Mouse (Mus musculus): ENCODE measurements around the gene Pdcd1. TPM values are rescaled to one million over a fixed set of nuclear protein-coding genes. Genes with fewer than 3 reads are reported as not detected.

Pdcd1 gene
- polyA plus RNA-seq, 1 experiment, result 0.13 TPM

DNA sequence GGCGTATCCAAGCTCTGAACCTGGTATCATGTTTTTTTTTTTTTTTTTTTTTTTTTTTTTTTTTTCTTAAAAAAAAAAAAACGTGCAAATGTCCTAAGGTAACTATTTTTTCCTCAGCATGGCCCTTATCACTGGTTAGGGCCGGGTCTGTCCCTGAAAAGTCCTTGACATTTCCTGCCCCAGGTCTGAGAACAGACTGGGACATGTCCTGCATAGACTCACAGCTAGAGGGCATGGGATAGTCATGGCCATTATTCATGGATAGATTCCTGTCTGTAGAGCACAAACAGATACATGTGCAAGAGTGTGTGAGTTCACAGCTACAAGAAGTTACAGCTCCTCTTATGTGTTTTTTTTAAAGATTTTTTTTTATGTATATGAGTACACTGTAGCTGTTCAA is 63.6 kb downstream of the Pdcd1 start:
- no peak overlapping the region for H3K4me3 ChIP-seq (ENCODE audit: insufficient read depth, low read length)
- H3K27ac ChIP-seq (ENCODE audit: insufficient read depth, low read length), result no peak overlapping the region
- no peak for TF ChIP-seq CTCF (IDR thresholded peaks at IDR 0.05; ENCODE audit: extremely low read depth, insufficient read depth, low read length)
- TF ChIP-seq POLR2A (IDR thresholded peaks at IDR 0.05; ENCODE audit: extremely low read depth, insufficient read depth, low read length), result no peak
- no peaks in the 10 kb centered on the region for H3K4me1 ChIP-seq (ENCODE audit: control insufficient read depth, insufficient read depth, low read length)

Other genes starting within 250 kb of the Pdcd1 start
- gene Ing5, start 248.6 kb downstream of the Pdcd1 start, polyA plus RNA-seq (2012; rRNA removed), result 8.6 and 8.9 TPM in 2 replicates
- gene D2hgdh, start 227.6 kb downstream of the Pdcd1 start, polyA plus RNA-seq (2012; rRNA removed), result 15.0 and 15.1 TPM in 2 replicates
- not detected in 2 replicates for gene Gal3st2, start 191.2 kb downstream of the Pdcd1 start, polyA plus RNA-seq (2012; rRNA removed)
- 0.17 TPM in 1 of 2 replicates, not detected in the other for gene Gal3st2b, start 134.2 kb downstream of the Pdcd1 start, polyA plus RNA-seq (2012; rRNA removed)
- gene Gal3st2c, start 62.0 kb downstream of the Pdcd1 start, polyA plus RNA-seq (2012; rRNA removed), result under 0.01 and 0.02 TPM in 2 replicates
- 9.0 and 9.6 TPM in 2 replicates for gene Neu4, start 32.1 kb downstream of the Pdcd1 start, polyA plus RNA-seq (2012; rRNA removed)